Mouse (Mus musculus): ENCODE measurements at regions not wholly inside any gene's neighbourhood (a gene's known extent, or its start where the extent isn't known, plus 50 kb on each side); places are given as distances from the start of the nearest gene placed in this dataset.

DNA sequence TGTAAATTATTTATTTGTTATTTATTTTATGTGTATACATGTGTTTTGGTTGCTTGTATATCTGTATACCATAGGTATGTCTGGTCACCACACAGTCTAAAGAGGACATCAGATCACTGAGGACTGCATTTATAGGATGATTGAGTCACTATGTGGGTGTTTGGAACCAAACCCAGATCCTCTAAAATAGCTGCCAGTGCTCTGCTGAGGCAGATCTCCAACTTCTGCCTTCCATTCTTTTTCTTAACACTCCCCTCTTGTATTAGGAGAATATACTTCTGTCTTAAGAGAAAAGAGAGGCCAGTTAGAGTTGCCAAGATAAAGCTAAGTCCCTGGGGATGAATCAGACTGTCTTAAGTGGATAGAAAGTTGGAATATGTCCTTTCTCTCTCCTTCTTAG, 424.2 kb downstream of the Cntn6 start:
- no peak for DNase-seq (ENCODE audit: low spot score in 2 of 2)

DNA sequence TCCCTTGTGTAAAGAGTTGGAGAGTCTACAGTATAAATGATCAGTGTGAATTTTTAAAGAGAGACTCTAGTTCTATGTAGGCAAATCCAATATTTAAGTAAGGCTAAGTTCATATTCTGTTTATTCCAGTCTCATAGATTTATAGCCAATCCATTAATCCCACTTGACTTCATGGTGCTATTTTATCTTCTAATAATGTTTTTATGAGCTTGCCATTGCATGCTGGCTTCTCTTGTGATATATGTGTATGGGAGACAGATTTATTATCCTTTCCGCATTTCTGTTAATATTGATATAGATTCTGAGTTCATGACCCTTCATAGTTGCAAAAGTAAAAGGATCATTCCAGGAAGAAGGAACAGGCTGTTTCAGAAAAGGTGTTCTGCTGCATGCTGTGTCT, 430.0 kb downstream of the Cntn6 start:
- DNase-seq (ENCODE audit: low spot score in 2 of 2), result no peak

DNA sequence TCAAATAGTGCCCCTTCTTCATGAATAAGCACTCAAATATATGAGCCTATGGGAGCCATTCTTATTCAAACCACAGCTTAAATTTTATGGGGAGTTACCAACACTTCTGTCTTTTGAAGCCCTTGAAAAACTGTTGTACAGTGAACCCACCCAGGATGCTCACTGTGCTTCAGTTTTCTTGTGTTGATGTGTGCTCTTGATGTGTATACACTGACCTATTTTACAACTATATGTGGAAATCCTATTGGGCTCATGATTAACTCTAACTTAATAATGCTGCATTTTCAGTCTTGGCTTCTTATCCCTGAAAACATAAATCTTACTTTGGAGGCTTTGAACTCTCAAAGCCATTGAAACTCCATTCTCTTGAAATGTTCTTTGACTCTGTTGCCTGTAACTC, 433.5 kb downstream of the Cntn6 start:
- DNase-seq (ENCODE audit: low spot score in 2 of 2), result no peak

DNA sequence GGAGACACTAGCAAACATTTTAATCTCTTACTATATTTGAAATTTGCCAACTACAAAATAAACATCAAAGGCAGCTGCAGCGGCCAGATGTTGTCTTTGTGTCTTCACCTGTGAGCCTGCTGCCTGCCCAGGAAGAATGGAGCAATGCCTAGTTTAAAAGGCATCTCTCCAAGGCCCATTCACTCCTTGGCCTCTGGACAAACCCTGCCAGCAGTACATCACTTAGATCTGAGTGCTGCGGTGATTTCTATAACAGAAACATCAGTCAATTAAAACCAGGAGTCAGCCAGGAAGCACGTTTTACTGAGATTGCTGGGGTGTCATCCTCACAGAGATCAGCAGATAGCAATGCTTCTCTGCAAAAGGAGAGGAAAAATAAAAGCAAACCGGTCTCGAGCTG, 437.7 kb downstream of the Cntn6 start:
- DNase-seq (ENCODE audit: low spot score in 2 of 2), result no peak

DNA sequence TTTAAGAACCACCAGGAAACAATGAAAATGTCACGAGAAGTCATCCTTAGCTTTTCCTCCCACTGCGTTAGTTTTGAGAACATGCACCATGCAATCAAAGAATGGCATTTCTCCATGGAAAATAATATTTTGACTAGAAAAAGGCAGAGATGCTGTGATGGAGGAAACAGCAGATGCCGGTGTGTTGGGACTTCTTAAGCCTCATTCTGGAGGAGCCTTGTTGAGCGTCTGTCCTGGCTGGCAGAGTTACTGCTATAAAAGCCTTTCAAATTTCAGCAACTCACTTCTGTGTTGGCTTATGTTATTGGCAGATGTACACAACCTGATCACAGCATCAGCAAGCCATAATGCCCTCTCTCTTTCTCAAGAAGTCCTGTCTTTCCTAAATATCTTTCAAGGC, 439.6 kb downstream of the Cntn6 start:
- DNase-seq (ENCODE audit: low spot score in 2 of 2), result no peak

DNA sequence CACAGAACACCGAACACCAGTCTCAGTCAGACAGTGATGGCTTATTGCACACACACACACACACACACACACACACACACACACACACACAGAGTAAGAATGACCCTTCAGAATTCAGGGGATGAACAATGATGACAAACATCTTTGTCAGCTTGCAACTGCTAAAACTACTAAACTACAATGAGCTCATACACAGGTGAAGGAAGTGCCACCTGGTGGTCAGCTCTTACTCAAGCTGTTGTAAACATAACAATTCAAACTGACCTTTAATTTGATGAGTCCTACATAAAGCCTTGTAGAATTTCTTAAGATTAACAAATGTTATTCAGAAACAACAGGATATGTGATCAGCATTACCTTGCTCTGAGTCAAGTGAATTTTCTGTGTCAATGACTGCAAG, 446.5 kb downstream of the Cntn6 start:
- no peak for DNase-seq (ENCODE audit: low spot score in 2 of 2)

DNA sequence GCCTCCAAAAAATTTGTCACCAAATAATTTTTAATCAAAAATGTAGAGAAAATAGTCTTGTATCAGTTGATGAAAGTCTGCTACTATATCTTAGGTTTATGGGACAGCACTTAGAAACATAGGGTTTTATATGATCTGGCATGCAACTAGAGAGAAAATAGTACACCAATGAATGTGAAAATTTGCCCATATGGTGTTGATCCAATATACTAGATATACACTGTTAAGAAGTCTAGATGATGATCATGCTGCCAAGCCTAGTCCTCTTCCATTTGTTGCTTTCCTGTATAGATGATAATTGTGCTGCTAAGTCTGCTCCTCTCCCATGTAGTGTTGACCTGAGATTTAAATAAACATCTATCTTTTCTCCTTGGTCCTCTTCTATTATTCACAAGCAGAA, 481.9 kb downstream of the Cntn6 start:
- no peak for DNase-seq (ENCODE audit: low spot score in 2 of 2)

DNA sequence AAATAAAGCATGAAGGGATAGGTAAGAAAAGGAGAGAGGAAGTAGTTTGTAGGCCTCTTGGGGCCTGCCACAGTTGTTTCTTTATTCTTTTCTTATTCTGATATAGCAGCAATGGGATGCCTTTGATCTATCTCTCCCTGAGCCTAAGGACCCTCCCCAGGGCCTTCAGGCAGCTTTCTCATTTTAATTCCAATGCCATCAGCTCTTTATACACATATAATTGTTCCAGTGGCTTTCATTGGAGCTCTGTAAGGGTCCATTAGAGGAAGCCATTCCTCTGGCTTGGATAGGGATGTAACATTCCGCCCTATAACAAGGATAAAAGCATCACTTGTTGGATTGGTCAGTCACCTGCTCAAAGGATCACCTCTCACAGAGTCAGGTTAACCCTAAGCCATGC, 491.6 kb downstream of the Cntn6 start:
- no peak for DNase-seq (ENCODE audit: low spot score in 2 of 2)

DNA sequence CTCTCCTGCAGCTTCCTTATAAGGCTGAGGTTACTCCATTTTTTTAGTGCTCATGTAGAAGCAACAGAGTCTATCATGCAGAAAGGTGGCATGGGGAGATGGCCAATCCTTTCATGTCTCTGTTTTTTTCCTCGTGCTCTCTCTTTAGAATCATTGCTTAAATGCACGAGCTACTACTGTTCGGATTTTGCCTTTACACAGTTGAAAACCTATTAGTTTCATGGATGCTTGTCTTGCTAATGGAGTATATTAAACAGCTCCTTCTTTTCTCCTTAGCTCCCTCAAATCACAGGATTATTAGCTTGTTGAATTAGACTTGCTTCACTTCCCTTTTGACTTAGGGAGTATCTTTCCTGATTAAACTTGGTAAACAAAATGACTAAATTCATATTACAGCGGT, 497.3 kb downstream of the Cntn6 start:
- DNase-seq (ENCODE audit: low spot score in 2 of 2), result no peak

DNA sequence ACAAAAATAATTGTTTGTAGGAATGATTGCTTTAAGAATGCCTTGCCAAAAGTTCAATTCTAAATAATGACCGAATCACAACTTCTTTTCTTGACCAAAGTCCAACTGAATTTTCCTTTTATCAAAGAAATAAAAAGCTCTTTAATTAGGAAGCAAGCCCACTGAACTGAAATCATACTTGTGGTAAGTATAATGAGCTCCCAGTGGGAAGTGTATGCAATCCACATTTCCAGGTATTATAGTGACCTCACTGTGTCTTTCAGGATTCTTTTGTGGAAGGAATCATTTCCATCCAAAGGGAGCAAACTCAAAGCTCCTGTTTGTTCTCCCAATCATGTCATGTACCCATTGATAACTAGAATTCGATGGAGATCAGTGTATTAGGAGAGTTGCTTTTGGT, 497.8 kb downstream of the Cntn6 start:
- no peak for DNase-seq (ENCODE audit: low spot score in 2 of 2)

DNA sequence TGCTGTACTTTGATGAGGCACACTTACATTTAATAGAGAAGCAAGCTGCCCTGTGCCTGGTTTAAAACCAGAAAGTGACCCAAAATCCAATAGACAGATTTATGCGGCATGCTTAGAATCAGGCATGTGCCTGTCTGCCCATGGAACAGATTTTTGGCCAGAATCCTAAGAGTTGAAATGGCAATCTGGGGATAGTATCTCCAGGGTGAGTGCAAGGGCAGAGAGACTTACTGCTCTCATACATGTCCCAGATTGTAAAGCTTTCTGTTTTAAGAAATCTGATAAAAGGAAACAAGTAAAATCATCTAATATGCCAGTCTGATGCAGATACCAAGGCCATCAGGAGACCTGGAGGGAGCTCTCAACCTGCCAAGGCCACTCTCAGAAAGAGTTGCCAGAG, 507.0 kb downstream of the Cntn6 start:
- no peak for DNase-seq (ENCODE audit: low spot score in 2 of 2)

DNA sequence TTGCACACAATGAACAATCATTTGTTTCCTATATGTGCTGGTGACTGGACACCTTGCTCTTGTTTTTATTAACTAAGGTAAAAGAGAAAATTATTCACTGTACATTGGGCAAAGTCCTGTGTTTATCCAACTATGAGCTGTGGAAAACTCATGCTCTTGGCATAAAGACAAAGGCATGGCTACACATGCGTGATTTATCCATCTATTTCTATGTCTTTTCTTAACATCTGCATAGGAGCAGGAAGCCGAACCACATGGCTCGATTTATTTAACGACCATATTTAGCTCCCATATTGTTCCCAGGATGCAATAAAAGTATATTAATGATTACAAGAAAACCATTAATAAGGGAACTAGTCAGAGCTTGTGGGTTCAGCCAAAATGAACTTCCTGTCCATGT, 528.1 kb downstream of the Cntn6 start:
- DNase-seq (ENCODE audit: low spot score in 2 of 2), result no peak

DNA sequence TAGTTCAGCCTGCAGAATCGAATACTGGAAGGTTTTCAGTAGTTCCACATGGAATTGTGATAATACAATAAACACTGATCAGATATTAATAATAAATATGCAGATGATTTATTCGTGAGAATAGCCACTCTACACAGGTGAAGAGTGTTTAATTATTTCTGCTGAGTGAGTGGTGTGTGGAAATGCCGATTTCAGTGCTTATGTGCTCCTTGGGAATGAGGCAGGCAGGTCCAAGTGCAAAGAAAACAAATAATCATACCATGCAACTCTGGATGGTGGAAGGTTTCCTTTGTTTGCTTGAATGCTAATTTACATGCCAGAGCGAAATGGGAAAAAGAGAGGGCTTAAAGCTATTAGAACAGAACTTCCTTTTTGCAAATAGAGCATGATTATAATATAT, 528.6 kb downstream of the Cntn6 start:
- DNase-seq (ENCODE audit: low spot score in 2 of 2), result no peak

DNA sequence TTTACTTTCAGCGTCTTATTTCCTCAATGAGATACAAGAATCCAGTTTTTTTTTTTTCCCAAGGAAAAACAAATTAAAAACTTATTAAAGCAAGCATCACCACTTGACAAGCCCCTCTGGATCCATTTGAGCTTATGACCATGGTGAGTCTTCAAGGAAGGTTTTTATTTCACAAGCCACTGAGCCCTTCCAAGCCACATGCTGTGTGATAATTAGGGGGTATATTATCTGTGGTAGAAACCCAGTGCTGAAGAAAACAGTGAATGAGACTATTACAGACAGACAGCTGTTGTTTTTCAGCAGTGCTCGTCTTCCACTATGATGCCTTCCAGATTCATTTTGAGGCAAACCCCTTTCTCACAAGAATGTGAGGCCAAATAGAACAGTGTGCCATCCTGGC, 573.6 kb downstream of the Cntn6 start:
- no peak for DNase-seq (ENCODE audit: low spot score in 2 of 2)

DNA sequence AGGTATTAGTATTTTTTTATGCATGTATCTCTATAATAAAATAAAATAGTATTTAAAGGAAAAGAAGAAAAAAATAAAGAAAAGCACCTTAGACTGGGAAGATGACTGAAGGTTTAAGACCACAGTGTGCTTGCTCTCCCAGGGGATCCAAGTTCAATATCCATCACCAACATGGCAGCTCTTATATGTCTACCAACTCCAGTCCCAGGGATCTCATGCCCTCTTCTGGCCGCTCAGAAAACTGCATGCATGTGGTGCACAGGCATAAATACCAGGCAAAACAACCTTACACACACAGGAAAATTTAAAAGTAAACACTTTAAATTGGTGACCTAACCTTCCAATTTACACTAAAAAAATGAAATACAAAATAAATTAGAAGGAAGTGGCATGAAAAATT, 586.6 kb upstream of the Cntn4 start:
- DNase-seq (ENCODE audit: low spot score in 2 of 2), result peak in 1 of 2 experiments; percentile 1

All from urinary bladder, adult 18-20 months (tissue).